Mouse (Mus musculus): ENCODE results near the gene Asic4. TPM values are rescaled to one million over a fixed set of nuclear protein-coding genes. Genes with fewer than 3 reads are reported as not detected.

Asic4 gene
- polyA plus RNA-seq, 1 experiment from 2014 or later = 2.3 TPM

GRCm38 (mm10) chr1:75423780-75424390 lies 26.4 kb upstream of the Asic4 start:
- H3K9me3 ChIP-seq = no peaks in the 10 kb centered on the region
- no peak overlapping the region for H3K27ac ChIP-seq
- DNase-seq (ENCODE audit: low spot score) = no peak
- H3K36me3 ChIP-seq = peaks cover 82% of the 10 kb centered on the region
- 72% methylated on average over 11 of the region's 11 CpGs for WGBS
- peaks cover 55% of the 10 kb centered on the region for H3K4me1 ChIP-seq
- no peak overlapping the region for H3K4me3 ChIP-seq
- peaks cover 49% of the 10 kb centered on the region for H3K27me3 ChIP-seq (ENCODE audit: insufficient read depth, poor library complexity, severe bottlenecking)

GRCm38 (mm10) chr1:75425796-75426471 lies 24.3 kb upstream of the Asic4 start:
- Histone ChIP-seq H3K9me3 (no peaks in the 10 kb centered on the region), H3K27me3 (ENCODE audit: insufficient read depth, poor library complexity, severe bottlenecking) (peaks cover 41% of the 10 kb centered on the region), H3K4me3 (no peak overlapping the region), H3K36me3 (peaks cover 85% of the 10 kb centered on the region), H3K4me1 (peaks cover 64% of the 10 kb centered on the region), H3K27ac (0 out of 2 replicates have a peak overlapping the region, but pooled peaks have one; percentile 52)
- 24% methylated on average over 10 of the region's 10 CpGs for WGBS
- DNase-seq (ENCODE audit: low spot score) = no peak

GRCm38 (mm10) chr1:75435475-75436328 lies 14.5 kb upstream of the Asic4 start, which contains the start of gene Gmppa:
Gene Gmppa (plus strand): TSS chr1:75435930.
- Histone ChIP-seq H3K9me3 (no peaks in the 10 kb centered on the region), H3K27ac (peak within 1 kb of the TSS; percentile 86), H3K36me3 (peaks cover 29% of the 10 kb centered on the region), H3K4me3 (peak within 1 kb of the TSS; percentile 63), H3K27me3 (ENCODE audit: insufficient read depth, poor library complexity, severe bottlenecking) (no peaks in the 10 kb centered on the region), H3K4me1 (peaks cover 48% of the 10 kb centered on the region)
- WGBS = 6% methylated on average over 28 of the region's 28 CpGs
- DNase-seq (ENCODE audit: low spot score) = peak; percentile 96

GRCm38 (mm10) chr1:75438782-75439181 lies 11.5 kb upstream of the Asic4 start:
- Histone ChIP-seq H3K27ac (no peak overlapping the region), H3K27me3 (ENCODE audit: insufficient read depth, poor library complexity, severe bottlenecking) (peaks cover 10% of the 10 kb centered on the region; the same call in 1 of the 2 replicates), H3K36me3 (peaks cover 29% of the 10 kb centered on the region), H3K9me3 (no peaks in the 10 kb centered on the region), H3K4me3 (no peak overlapping the region), H3K4me1 (peaks cover 43% of the 10 kb centered on the region)
- DNase-seq (ENCODE audit: low spot score) = no peak
- WGBS = 76% methylated on average over 8 of the region's 9 CpGs

GRCm38 (mm10) chr1:75440661-75441060 lies 9.6 kb upstream of the Asic4 start:
- H3K27me3 ChIP-seq (ENCODE audit: insufficient read depth, poor library complexity, severe bottlenecking) = peaks cover 20% of the 10 kb centered on the region
- H3K4me3 ChIP-seq = no peak overlapping the region
- no peak for DNase-seq (ENCODE audit: low spot score)
- H3K27ac ChIP-seq = no peak overlapping the region
- 97% methylated on average over 7 of the region's 7 CpGs for WGBS
- H3K9me3 ChIP-seq = no peaks in the 10 kb centered on the region
- peaks cover 29% of the 10 kb centered on the region for H3K36me3 ChIP-seq
- peaks cover 58% of the 10 kb centered on the region for H3K4me1 ChIP-seq

GRCm38 (mm10) chr1:75441471-75441996 lies 8.7 kb upstream of the Asic4 start:
- WGBS = 85% methylated on average over 15 of the region's 15 CpGs
- Histone ChIP-seq H3K9me3 (no peaks in the 10 kb centered on the region), H3K4me3 (no peak overlapping the region), H3K4me1 (peaks cover 62% of the 10 kb centered on the region), H3K36me3 (peaks cover 29% of the 10 kb centered on the region), H3K27ac (no peak overlapping the region), H3K27me3 (ENCODE audit: insufficient read depth, poor library complexity, severe bottlenecking) (peaks cover 24% of the 10 kb centered on the region)
- no peak for DNase-seq (ENCODE audit: low spot score)

GRCm38 (mm10) chr1:75442171-75442570 lies 8.1 kb upstream of the Asic4 start:
- Histone ChIP-seq H3K4me1 (peaks cover 62% of the 10 kb centered on the region), H3K9me3 (no peaks in the 10 kb centered on the region), H3K27ac (no peak overlapping the region; the same call in 1 of the 2 replicates), H3K27me3 (ENCODE audit: insufficient read depth, poor library complexity, severe bottlenecking) (peaks cover 30% of the 10 kb centered on the region), H3K36me3 (peaks cover 29% of the 10 kb centered on the region), H3K4me3 (no peak overlapping the region)
- no peak for DNase-seq (ENCODE audit: low spot score)
- WGBS = 80% methylated on average over 9 of the region's 9 CpGs

GRCm38 (mm10) chr1:75442811-75443210 lies 7.4 kb upstream of the Asic4 start:
- peaks cover 62% of the 10 kb centered on the region for H3K4me1 ChIP-seq
- no peak for DNase-seq (ENCODE audit: low spot score)
- no peaks in the 10 kb centered on the region for H3K9me3 ChIP-seq
- peaks cover 29% of the 10 kb centered on the region for H3K36me3 ChIP-seq
- peaks cover 36% of the 10 kb centered on the region for H3K27me3 ChIP-seq (ENCODE audit: insufficient read depth, poor library complexity, severe bottlenecking)
- H3K27ac ChIP-seq = no peak overlapping the region
- no peak overlapping the region for H3K4me3 ChIP-seq
- 58% methylated on average over 8 of the region's 8 CpGs for WGBS

GRCm38 (mm10) chr1:75443247-75444024 lies 6.8 kb upstream of the Asic4 start:
- DNase-seq (ENCODE audit: low spot score) = no peak

GRCm38 (mm10) chr1:75444208-75444607 lies 6.0 kb upstream of the Asic4 start:
- 42% methylated on average over 3 of the region's 3 CpGs for WGBS
- Histone ChIP-seq H3K27me3 (ENCODE audit: insufficient read depth, poor library complexity, severe bottlenecking) (peaks cover 50% of the 10 kb centered on the region), H3K36me3 (peaks cover 29% of the 10 kb centered on the region), H3K27ac (peak overlapping the region; percentile 81; the same call in 1 of the 2 replicates), H3K4me3 (no peak overlapping the region), H3K9me3 (no peaks in the 10 kb centered on the region), H3K4me1 (peaks cover 67% of the 10 kb centered on the region)
- no peak for DNase-seq (ENCODE audit: low spot score)

More at GRCm38 (mm10) chr1:75443247-75444024, 6.8 kb upstream of the Asic4 start:
- 43% methylated on average over 13 of the region's 13 CpGs for WGBS
- H3K27ac ChIP-seq = no peak overlapping the region; the same call in 1 of the 2 replicates
- peaks cover 66% of the 10 kb centered on the region for H3K4me1 ChIP-seq
- H3K36me3 ChIP-seq = peaks cover 29% of the 10 kb centered on the region
- H3K27me3 ChIP-seq (ENCODE audit: insufficient read depth, poor library complexity, severe bottlenecking) = peaks cover 43% of the 10 kb centered on the region
- no peaks in the 10 kb centered on the region for H3K9me3 ChIP-seq
- no peak overlapping the region for H3K4me3 ChIP-seq

GRCm38 (mm10) chr1:75445141-75445701 lies 5.0 kb upstream of the Asic4 start:
- H3K27me3 ChIP-seq (ENCODE audit: insufficient read depth, poor library complexity, severe bottlenecking) = peaks cover 60% of the 10 kb centered on the region
- peaks cover 28% of the 10 kb centered on the region for H3K36me3 ChIP-seq
- peak overlapping the region; percentile 53 for H3K4me3 ChIP-seq
- H3K27ac ChIP-seq = peak overlapping the region; percentile 81
- H3K9me3 ChIP-seq = no peaks in the 10 kb centered on the region
- H3K4me1 ChIP-seq = peaks cover 75% of the 10 kb centered on the region
- 14% methylated on average over 9 of the region's 9 CpGs for WGBS
- no peak for DNase-seq (ENCODE audit: low spot score)

Measured in heart, embryonic 10.5 days (tissue).